Mouse (Mus musculus) lung, postnatal 25 days (tissue): Measurements from ENCODE around the gene St6galnac3.

Experiments used
- DNase-seq: peaks from one replicate; pipeline ENCODE4 v3.0.0; 2022; ENCODE audit warnings: low spot score

St6galnac3 gene

GRCm38 (mm10) chr3:153733364-153734159, 8.6 kb upstream of the St6galnac3 start:
- no peak for DNase-seq

- no peak for DNase-seq
Observed at GRCm38 (mm10) chr3:153732749-153733148, 7.8 kb upstream of the St6galnac3 start.

- DNase-seq = no peak
Observed at GRCm38 (mm10) chr3:153732035-153732434, 7.1 kb upstream of the St6galnac3 start.

- DNase-seq = no peak
Observed at GRCm38 (mm10) chr3:153728577-153728976, 3.6 kb upstream of the St6galnac3 start.

GRCm38 (mm10) chr3:153723467-153724079, 1.4 kb downstream of the St6galnac3 start:
- peak; percentile 34 for DNase-seq

- DNase-seq = no peak
Observed at GRCm38 (mm10) chr3:153721525-153721924, 3.4 kb downstream of the St6galnac3 start.

- no peak for DNase-seq
Observed at GRCm38 (mm10) chr3:153720922-153721321, 4.1 kb downstream of the St6galnac3 start.

- no peak for DNase-seq
Observed at GRCm38 (mm10) chr3:153720296-153720695, 4.7 kb downstream of the St6galnac3 start.

- DNase-seq = no peak
Observed at GRCm38 (mm10) chr3:153719256-153719970, 5.6 kb downstream of the St6galnac3 start.

GRCm38 (mm10) chr3:153718724-153719123, 6.2 kb downstream of the St6galnac3 start:
- DNase-seq = no peak

GRCm38 (mm10) chr3:153717742-153718141, 7.2 kb downstream of the St6galnac3 start:
- no peak for DNase-seq

- no peak for DNase-seq
Observed at GRCm38 (mm10) chr3:153715646-153716045, 9.3 kb downstream of the St6galnac3 start.

GRCm38 (mm10) chr3:153710545-153710944, 14.4 kb downstream of the St6galnac3 start:
- DNase-seq = peak; percentile 51

GRCm38 (mm10) chr3:153707687-153708086, 17.3 kb downstream of the St6galnac3 start:
- DNase-seq = no peak

- DNase-seq = no peak
Observed at GRCm38 (mm10) chr3:153706901-153707300, 18.1 kb downstream of the St6galnac3 start.

GRCm38 (mm10) chr3:153701752-153702740, 22.9 kb downstream of the St6galnac3 start:
- no peak for DNase-seq

GRCm38 (mm10) chr3:153701172-153701571, 23.8 kb downstream of the St6galnac3 start:
- DNase-seq = no peak

GRCm38 (mm10) chr3:153699086-153699485, 25.9 kb downstream of the St6galnac3 start:
- DNase-seq = no peak

- no peak for DNase-seq
Observed at GRCm38 (mm10) chr3:153692978-153693377, 32.0 kb downstream of the St6galnac3 start.

- no peak for DNase-seq
Observed at GRCm38 (mm10) chr3:153692206-153692813, 32.7 kb downstream of the St6galnac3 start.

- no peak for DNase-seq
Observed at GRCm38 (mm10) chr3:153691537-153691936, 33.4 kb downstream of the St6galnac3 start.
